ENCODE assay signal across 13 mouse cellular contexts in genomic region chr12:108971446-108971845, GRCm38 (mm10).
"Had no signal": no experiment of that assay in that cellular context is flagged by ENCODE, and none has a peak within 500 bp of the region (broad histone marks: within the 10 kb centered on the region; RNA-seq: fewer than 3 reads in every experiment).

No protein-coding gene starts in this region.

- H3K9ac ChIP-seq: hindbrain, embryonic 14.5 days; limb, embryonic 15.5 days; liver, embryonic 12.5 days; lung, embryonic 14.5 days; midbrain, embryonic 12.5 days; neural tube, embryonic 13.5 days had no signal

- H3K4me2 ChIP-seq: hindbrain, embryonic 14.5 days; limb, embryonic 15.5 days; liver, embryonic 12.5 days; lung, embryonic 14.5 days; midbrain, embryonic 12.5 days; neural tube, embryonic 13.5 days had no signal

- H3K27me3 ChIP-seq: limb, embryonic 15.5 days; liver, embryonic 12.5 days; midbrain, embryonic 12.5 days; neural tube, embryonic 13.5 days had no signal

- H3K4me1 ChIP-seq: limb, embryonic 15.5 days; liver, embryonic 12.5 days; midbrain, embryonic 12.5 days; neural tube, embryonic 13.5 days had no signal

- ATAC-seq: liver, embryonic 12.5 days; midbrain, embryonic 16.5 days had no signal

- H3K27ac ChIP-seq: hindbrain, embryonic 14.5 days; kidney, postnatal 0 days; limb, embryonic 15.5 days; liver, embryonic 12.5 days; midbrain, embryonic 12.5 days; neural tube, embryonic 13.5 days had no signal

- H3K4me3 ChIP-seq: limb, embryonic 15.5 days; liver, embryonic 12.5 days; midbrain, embryonic 12.5 days; neural tube, embryonic 13.5 days had no signal

- H3K36me3 ChIP-seq: limb, embryonic 15.5 days; liver, embryonic 12.5 days; midbrain, embryonic 12.5 days; neural tube, embryonic 13.5 days had no signal

- H3K9me3 ChIP-seq: limb, embryonic 15.5 days; liver, embryonic 12.5 days; midbrain, embryonic 12.5 days; neural tube, embryonic 13.5 days had no signal

- DNase-seq: lung, embryonic 14.5 days; lung, postnatal 10 days; lung, postnatal 4 days; right cerebral cortex, postnatal 14 days; thymus, adult 18-20 months; thymus, postnatal 14 days had no signal
